Mouse (Mus musculus) thymus, postnatal 25 days (tissue): ENCODE results near the gene Ntmt1.

Experiments
- DNase-seq: peaks from one replicate; pipeline ENCODE4 v3.0.0; 2022

Ntmt1 gene

DNA sequence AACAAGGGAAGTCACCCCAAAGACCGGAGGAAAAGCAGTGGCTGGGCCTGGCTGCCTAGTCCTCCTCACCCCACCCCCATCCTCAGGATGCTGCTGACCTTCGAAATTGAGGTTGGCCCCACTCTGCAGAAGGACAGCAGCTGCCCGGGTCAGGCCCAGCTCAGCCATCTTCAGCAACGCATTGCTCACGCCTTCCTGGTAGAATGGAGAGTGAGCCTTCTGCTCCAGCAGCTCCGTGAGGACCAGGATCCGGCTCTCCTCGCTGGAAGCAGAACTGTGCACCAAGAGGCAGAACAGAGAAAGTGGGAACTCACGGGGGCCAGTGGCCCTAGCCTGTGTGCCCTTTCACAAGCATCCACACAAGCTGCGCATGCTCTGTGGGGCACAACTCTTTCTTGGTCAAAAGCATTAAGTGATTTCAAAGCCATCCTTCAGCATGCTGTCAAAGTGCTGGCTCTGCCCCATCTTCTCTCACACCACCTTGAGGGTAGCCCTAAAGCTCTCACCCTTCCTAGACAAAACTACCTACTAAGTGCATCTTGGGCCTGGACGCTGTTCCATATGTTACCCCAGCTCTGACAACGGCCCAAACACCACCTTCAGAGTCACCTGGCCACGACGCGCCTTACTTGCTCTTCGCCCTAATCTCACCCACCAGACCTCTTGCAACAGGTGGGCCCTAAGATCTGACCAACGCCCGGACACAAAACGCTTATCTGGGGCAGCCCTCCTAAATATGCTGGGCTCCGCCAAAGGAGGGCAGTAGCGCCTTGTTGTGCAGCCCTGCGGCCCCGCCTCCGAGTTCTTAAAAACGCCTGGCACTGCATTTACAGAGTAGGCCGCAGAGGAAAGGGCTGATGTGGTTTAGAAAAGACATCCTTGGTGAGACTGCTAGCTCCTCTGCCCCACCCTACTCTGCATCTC is 19.5 kb downstream of the Ntmt1 start:
- peak; percentile 56 for DNase-seq

- DNase-seq = peak; percentile 95
Observed at GRCm38 (mm10) chr2:30827749-30828475, 20.3 kb downstream of the Ntmt1 start.

DNA sequence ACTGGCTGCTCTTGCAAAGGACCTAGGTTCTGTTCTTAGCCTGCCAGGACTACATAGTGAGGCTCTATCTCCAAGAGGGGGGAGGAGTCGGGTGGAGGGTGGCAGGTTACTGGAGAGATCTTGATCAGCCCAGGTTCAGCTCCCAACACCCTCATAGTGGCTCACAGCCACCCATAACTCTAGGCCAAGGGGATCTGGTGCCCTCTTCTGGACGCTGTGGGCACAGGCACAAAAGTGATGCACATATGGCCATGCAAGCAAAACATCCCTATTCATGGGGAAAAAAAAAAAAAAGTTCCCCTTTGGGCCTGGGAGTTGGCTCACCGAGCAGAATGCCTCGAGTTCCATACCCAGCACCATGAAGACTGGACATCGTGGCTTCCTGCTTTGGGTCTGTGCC is 21.7 kb downstream of the Ntmt1 start:
- DNase-seq = peak; percentile 66

GRCm38 (mm10) chr2:30830283-30830795 is 22.7 kb downstream of the Ntmt1 start, which contains the start of gene Asb6:
Asb6 (minus strand) TSS chr2:30830333.
- no peak for DNase-seq

DNA sequence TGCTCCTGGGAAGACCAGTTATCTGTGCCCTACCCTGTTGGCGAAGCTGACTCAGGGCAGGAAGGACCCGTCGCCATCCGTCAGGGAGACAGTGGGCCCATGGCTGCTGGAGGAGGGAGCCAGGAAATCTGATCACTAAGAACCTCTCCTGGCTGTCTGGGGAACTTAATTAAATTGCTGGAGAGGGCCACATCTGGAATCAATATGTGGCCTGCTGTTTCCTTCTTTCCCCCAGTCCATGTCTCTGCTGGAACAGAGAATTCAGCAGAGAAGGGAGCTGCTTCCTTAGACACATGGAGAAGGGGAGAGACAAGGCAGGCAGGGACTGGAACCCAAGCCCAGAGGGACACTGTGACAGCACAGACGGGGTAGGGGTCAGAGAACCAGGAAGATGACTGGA is 26.0 kb downstream of the Ntmt1 start:
- DNase-seq = no peak

DNA sequence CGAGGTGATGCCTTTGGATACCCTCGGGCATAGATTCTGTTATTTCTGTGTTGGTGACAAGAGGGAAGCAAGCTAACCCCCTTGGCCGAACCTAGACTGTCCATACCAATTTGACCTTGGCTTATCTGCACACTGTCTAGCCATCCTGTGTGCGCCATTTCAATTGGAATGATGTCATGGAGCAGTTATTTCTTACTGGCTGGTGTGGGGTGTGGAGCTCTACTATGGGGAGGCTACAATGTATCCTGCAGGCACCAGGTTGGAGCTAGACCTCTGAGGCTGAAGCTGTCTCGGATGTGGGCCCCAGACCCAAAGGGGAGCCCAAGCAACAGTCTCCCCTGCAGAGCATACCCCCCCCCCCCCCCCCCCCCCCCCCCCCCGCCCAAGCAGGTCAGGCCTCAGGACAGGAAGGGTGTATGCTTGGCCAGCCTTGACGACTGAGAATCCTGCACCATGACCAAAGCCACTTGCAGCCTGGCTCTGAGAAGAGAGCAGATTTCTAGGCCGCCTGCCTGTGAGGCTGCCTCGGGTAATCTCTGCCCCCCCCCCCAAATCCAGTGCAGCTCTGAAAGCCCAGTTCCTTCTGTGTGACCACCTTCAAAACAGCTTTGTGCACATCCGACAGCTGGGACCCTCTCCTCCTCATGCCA is 26.9 kb downstream of the Ntmt1 start, which contains the start of gene Prrx2:
Gene Prrx2 (plus strand): TSS at position 600 of the 650 bp plus-strand sequence.
- no peak for DNase-seq

DNA sequence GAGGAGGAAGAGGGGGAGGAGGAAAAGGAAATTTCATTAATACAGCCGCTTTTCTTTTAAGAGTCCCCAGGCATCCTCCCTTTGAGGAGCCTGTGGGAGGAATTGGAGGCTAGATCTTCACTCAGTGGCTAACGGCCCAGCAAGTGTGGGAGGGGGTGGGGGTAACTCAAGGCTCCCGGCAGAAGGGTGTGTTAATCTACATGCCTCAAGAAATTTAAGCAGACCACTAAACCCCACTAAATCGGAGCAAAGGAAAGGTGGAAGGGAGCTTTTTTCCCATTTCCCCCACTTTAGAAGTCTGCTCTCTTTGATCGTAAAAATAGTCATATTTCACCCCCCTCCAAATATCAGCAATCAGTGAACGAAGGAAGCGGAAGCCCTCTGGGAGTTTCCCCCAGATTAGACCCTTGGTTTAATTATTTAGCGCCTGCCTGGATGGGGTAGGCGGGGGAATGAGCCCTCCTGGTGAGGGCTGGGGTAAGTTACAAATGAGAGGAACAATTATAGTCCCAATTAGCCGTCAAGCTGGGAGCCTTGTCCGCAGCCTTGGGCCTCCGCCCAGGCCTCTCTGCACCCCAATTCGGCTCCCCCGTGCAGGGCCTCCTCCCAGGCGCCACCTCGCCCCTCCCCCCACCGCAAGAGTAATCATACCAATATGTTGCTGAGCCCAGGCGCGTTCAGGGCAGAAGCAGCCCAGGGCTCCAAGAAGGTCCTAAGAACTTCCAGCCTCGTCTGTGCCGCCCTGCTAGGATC is 28.8 kb downstream of the Ntmt1 start:
- no peak for DNase-seq

GRCm38 (mm10) chr2:30842615-30843014 is 35.0 kb downstream of the Ntmt1 start:
- no peak for DNase-seq

DNA sequence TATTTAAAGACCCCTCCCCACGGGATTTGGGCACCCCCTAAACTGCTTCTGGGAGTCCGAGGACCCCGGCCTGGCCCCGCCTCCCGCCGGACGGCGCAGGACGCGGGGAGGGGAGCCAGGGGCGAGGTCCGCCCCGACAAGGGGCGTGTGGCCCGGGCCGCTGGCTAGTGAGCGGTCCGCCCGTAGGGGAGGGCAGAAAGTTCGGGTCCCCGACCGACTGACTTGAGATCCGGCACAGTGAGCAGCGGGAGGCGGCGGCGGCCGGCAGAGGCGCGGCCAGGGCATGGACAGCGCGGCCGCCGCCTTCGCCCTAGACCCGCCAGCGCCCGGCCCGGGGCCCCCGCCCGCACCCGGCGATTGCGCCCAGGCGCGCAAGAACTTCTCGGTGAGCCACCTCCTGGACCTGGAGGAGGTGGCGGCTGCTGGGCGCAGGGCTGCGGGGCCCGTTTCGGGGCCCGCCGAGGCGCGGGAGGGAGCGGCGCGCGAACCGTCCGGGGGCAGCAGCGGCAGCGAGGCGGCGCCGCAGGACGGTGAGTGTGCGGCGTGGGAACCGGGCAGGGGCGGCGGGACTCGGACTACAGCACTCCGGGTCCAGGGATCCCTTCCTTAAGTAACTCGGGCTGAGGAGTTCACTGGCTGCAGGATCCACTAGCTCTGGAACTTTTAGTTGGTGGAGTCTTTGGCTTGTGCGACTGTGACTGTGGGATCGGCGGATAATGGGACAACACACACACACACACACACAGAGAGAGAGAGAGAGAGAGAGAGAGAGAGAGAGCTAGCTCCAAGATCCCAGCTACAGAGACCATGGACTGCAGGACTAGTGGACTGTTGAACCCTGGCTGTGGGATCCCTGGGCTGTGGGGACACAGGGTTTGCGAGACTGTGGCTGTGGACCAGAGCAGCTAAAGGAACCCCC is 37.8 kb downstream of the Ntmt1 start:
- no peak for DNase-seq

DNA sequence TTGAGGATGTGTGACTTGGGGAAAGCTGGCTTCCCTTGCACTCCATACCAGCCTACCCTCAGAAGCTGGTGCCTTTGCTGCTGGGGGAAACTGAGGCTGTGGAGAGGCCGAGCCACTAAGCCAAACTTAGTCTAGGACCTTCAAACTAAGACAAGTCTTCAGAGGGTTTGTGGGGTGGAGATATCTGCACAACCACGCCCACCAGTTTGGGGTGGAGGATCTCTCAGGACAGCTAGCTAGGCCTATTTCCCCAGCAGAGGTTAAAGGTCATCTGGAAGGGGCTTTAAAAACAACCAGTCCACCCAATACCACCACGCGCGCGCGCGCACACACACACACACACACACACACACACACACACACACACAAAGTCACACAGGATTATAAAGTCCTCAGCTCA is 38.6 kb downstream of the Ntmt1 start:
- DNase-seq = no peak

DNA sequence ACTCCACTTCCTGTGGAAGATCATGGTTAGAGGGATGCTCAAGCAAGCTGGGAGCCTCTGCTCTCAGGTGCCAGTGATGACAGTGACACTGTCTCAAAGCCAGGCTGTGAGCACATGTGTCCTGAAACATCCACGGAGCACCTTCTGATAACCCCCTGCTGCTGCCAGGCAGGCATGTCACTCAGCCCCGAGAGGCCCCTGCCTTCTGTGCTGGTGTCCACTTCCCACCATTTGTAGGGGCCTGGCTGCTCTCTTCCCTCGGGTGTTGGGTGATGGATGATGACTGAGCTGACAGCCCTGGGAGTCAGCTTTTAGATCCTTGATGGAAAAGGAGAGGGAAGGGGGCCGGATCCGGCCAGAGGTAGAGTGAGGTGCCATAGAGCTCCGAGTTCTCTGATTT is 39.1 kb downstream of the Ntmt1 start:
- no peak for DNase-seq

GRCm38 (mm10) chr2:30848184-30848583 is 40.6 kb downstream of the Ntmt1 start:
- DNase-seq = no peak

DNA sequence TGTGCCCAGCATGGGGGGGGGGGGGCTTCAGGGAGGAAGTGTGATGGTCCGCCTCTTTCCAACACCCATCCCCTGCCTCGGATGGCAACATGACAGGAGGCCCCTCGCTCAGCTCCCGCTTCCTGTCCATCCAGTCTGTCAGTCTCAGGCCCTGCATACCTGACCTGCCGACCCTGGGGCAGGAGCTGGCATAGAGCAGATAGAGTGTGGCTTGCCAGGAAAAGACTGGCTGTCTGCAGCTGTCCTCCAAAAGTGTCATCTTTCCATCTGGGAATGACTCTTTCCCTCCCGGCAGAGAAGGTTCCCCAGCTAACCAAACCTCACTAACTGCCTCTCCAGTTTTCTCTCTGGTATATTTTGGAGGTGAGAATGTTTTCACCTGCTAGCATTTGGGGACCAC is 43.0 kb downstream of the Ntmt1 start:
- no peak for DNase-seq

- no peak for DNase-seq
Observed at GRCm38 (mm10) chr2:30852771-30853313, 45.2 kb downstream of the Ntmt1 start.

DNA sequence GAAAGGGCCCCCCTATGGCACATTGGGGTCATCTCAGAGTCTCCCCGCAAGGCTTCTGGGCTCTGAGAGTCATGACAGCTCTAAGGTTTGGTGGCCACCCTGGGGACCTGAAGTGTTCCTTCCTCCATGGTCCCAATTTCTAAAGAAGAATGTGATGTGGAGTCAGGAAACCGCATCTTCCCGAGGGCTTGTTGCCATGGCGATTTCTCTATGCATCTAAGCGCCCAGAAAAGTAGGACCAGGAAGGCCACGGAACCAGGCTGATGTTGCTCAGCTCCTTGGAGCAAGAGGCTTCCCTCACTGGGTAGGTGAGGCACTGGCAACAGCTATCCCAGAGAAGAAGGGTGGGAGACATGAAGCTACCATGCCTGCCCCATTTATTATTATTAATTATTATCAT is 49.5 kb downstream of the Ntmt1 start:
- no peak for DNase-seq

- no peak for DNase-seq
Observed at GRCm38 (mm10) chr2:30859782-30860181, 52.2 kb downstream of the Ntmt1 start.

- DNase-seq = no peak
Observed at GRCm38 (mm10) chr2:30862081-30862480, 54.5 kb downstream of the Ntmt1 start.

GRCm38 (mm10) chr2:30863574-30863973 is 55.9 kb downstream of the Ntmt1 start:
- no peak for DNase-seq

DNA sequence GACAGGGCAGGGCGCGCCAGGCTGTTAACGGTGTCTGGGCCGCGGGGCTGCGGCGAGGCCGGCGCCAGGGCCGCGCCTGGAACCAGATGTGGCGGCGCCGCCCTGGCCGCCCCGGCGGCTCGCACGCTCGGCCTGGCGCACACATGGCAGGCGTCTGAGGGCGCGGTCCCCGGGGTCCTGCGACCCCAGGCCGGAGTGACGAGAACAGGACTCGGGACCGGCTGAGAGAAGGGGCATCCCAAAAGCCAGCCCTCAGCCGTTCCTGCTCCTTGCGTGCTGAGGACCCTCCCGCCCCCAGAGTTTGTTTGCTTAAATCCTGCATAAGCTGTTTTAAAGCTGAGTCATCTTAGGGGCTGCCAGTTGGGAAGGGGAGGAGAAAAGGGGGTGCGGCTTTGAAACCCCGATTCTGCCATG is 57.3 kb downstream of the Ntmt1 start:
- DNase-seq = no peak

DNA sequence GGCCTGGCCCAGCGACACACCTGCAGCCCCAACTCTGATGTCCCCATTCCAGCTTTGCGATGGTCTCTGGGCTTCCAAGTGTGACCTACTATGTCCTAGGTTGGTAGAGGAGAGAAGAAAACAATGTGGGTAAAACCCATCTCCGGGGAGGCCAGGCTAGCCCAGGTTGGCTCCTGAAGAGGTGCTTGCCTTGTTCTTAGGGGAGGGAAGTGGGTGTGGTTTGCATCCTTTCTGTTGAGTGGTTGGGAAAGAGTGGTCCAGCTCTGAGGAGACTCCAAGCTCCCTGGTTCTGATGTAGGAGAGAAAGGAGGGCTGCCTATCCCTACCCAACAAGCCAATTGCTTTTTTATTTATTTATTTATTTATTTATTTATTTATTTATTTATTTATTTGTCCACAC is 57.8 kb downstream of the Ntmt1 start:
- no peak for DNase-seq

GRCm38 (mm10) chr2:30870863-30871262 is 63.2 kb downstream of the Ntmt1 start:
- no peak for DNase-seq
